Mouse (Mus musculus) hindbrain, embryonic 16.5 days (tissue): ENCODE results near the gene Ccr4. TPM values are rescaled to one million over a fixed set of nuclear protein-coding genes. Genes with fewer than 3 reads are reported as not detected.
A peak's percentile ranks its signal among the peaks of the same experiment; 100 is the strongest.

ENCODE experiments used
- ATAC-seq: fragments of 200-750 bp; cut with Nextera tagmentation; 2 replicates; pipeline ENCODE4 v1.8.0; 2017; ENCODE audit warnings: moderate TSS enrichment, moderate library complexity
- H3K27ac ChIP-seq: fragments of 300-500 bp; sonication (generic); 2 replicates; pipeline ENCODE4 v1.5.1; 2014; ENCODE audit warnings: low read depth, mild to moderate bottlenecking, control low read depth, low read length, moderate library complexity
- H3K27me3 ChIP-seq: fragments of 300-500 bp; sonication (generic); replicated peaks from 2 replicates; pipeline ENCODE4 v1.6.1; 2014; ENCODE audit warnings: low read length; ENCODE audit not compliant: control insufficient read depth, insufficient read depth
- H3K36me3 ChIP-seq: fragments of 300-500 bp; sonication (generic); 2 replicates; pipeline ENCODE4 v1.6.1; 2014; ENCODE audit warnings: mild to moderate bottlenecking, low read length, moderate library complexity, mixed read lengths; ENCODE audit not compliant: control insufficient read depth, insufficient read depth
- H3K4me1 ChIP-seq: fragments of 300-500 bp; sonication (generic); 2 replicates; pipeline ENCODE4 v1.6.1; 2014; ENCODE audit warnings: low read depth, low read length; ENCODE audit not compliant: control insufficient read depth, insufficient read depth
- H3K4me2 ChIP-seq: fragments of 300-500 bp; sonication (generic); 2 replicates; pipeline ENCODE4 v1.6.1; 2014; ENCODE audit warnings: mild to moderate bottlenecking, low read length, control low read depth, moderate library complexity
- H3K4me3 ChIP-seq: fragments of 300-500 bp; sonication (generic); 2 replicates; pipeline ENCODE4 v1.5.1; 2014; ENCODE audit warnings: mild to moderate bottlenecking, low read length, control low read depth, moderate library complexity
- H3K9ac ChIP-seq: fragments of 300-500 bp; sonication (generic); 2 replicates; pipeline ENCODE4 v1.6.1; 2014; ENCODE audit warnings: low read depth, mild to moderate bottlenecking, control low read depth, low read length, moderate library complexity
- H3K9me3 ChIP-seq: fragments of 300-500 bp; sonication (generic); 2 replicates; pipeline ENCODE4 v1.6.1; 2014; ENCODE audit warnings: mild to moderate bottlenecking, low read length, moderate library complexity; ENCODE audit not compliant: control insufficient read depth
- WGBS: fragments of 180-500 bp; shearing (Covaris S2); extraction: QIAGEN DNeasy Blood & Tissue Kit; methylation state at CpG from one replicate; pipeline ENCODE4 v1.1.7; 2014; 5-methylcytosine and 5-hydroxymethylcytosine counted together
- polyA plus RNA-seq: library from polyadenylated mRNA; unstranded; fragments of >200 nt; fragmentation: Nextera tagmentation; extraction: Ambion mirVana; gene quantifications from 2 replicates; pipeline ENCODE4 v1.2.1, GENCODE M21; 2015

The Ccr4 gene
- polyA plus RNA-seq, 1 experiment from 2014 or later = not detected

- Histone ChIP-seq H3K9me3 (no peaks in the 10 kb centered on the region), H3K9ac (no peak overlapping the region), H3K27ac (no peak overlapping the region), H3K4me1 (peaks cover 4% of the 10 kb centered on the region; the same call in 1 of the 2 replicates), H3K4me3 (no peak overlapping the region), H3K36me3 (no peaks in the 10 kb centered on the region), H3K27me3 (no peaks in the 10 kb centered on the region), H3K4me2 (0 out of 2 replicates have a peak overlapping the region, but pooled peaks have one; percentile 6)
- WGBS = 55% methylated on average over 17 of the region's 17 CpGs
- 0 out of 2 replicates have a peak, but pooled peaks have one; percentile 38 for ATAC-seq
Measured at GRCm38 (mm10) chr9:114543882-114544753, 39.4 kb upstream of the Ccr4 start.

DNA sequence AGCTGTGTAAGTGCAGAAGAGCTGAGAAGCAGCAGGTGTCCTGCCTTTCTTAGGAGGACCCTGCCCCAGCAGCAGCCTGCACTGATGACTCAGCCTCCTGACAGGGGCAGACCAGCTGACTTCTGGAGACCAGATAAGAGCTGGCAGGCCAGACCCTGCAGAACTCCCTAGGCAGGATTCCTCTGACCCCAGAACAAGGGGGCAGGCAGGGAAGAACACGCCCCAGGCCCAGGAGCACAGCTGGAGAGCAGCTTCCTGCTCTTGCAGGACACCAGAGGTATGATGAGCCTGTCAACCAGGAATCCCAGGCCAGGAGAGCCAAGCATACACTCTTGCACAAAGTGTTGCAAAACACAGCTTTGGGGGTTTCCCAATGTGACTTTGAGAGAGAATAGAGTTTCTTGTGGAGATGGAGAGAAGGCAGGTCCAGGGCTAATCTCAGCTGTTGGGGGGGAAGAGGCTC is 36.6 kb upstream of the Ccr4 start:
- Histone ChIP-seq H3K27me3 (no peaks in the 10 kb centered on the region), H3K4me2 (no peak overlapping the region), H3K4me3 (no peak overlapping the region), H3K27ac (no peak overlapping the region), H3K4me1 (peaks cover 4% of the 10 kb centered on the region; the same call in 1 of the 2 replicates), H3K9ac (no peak overlapping the region), H3K36me3 (no peaks in the 10 kb centered on the region), H3K9me3 (no peaks in the 10 kb centered on the region)
- WGBS = 64% methylated on average over 1 of the region's 1 CpGs
- no peak for ATAC-seq

GRCm38 (mm10) chr9:114538996-114539563 is 34.4 kb upstream of the Ccr4 start:
- no peak overlapping the region for H3K27ac ChIP-seq
- H3K4me3 ChIP-seq = no peak overlapping the region
- no peak for ATAC-seq
- no peaks in the 10 kb centered on the region; the same call in 1 of the 2 replicates for H3K4me1 ChIP-seq
- no peaks in the 10 kb centered on the region for H3K27me3 ChIP-seq
- H3K9ac ChIP-seq = no peak overlapping the region
- WGBS = 59% methylated on average over 7 of the region's 7 CpGs
- no peak overlapping the region for H3K4me2 ChIP-seq
- H3K9me3 ChIP-seq = no peaks in the 10 kb centered on the region
- H3K36me3 ChIP-seq = no peaks in the 10 kb centered on the region

DNA sequence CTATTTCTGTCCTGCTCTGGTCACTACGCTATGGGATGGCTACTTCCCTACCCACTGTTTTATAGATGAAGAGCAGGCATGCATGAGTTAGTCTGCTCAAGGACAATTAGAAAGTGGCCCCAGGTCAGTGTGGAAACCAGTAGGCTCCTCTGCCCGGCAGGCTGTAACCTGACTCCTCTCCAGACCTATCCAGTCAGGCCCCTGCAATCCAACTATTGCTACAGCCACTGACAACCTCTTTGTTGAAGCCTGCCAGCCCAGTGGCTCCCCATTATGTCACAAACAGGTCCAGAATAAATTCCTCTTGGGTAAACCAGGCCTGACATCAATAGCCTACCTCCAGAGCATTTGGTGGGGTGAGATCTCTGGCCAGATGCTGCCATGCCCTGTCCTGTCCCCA is 31.9 kb upstream of the Ccr4 start:
- Histone ChIP-seq H3K36me3 (no peaks in the 10 kb centered on the region), H3K4me2 (no peak overlapping the region), H3K4me3 (no peak overlapping the region), H3K4me1 (no peaks in the 10 kb centered on the region), H3K9ac (no peak overlapping the region), H3K9me3 (no peaks in the 10 kb centered on the region), H3K27me3 (no peaks in the 10 kb centered on the region), H3K27ac (no peak overlapping the region)
- no peak for ATAC-seq
- WGBS = 32% methylated on average over 2 of the region's 2 CpGs

GRCm38 (mm10) chr9:114534747-114535517 is 30.2 kb upstream of the Ccr4 start:
- Histone ChIP-seq H3K4me1 (no peaks in the 10 kb centered on the region), H3K27ac (no peak overlapping the region), H3K4me3 (no peak overlapping the region), H3K4me2 (no peak overlapping the region), H3K9ac (no peak overlapping the region), H3K9me3 (no peaks in the 10 kb centered on the region), H3K36me3 (no peaks in the 10 kb centered on the region), H3K27me3 (no peaks in the 10 kb centered on the region)
- no peak for ATAC-seq
- WGBS = 82% methylated on average over 9 of the region's 9 CpGs

GRCm38 (mm10) chr9:114533848-114534247 is 29.1 kb upstream of the Ccr4 start:
- Histone ChIP-seq H3K4me3 (no peak overlapping the region), H3K4me2 (no peak overlapping the region), H3K27me3 (no peaks in the 10 kb centered on the region), H3K27ac (no peak overlapping the region), H3K9me3 (no peaks in the 10 kb centered on the region), H3K4me1 (no peaks in the 10 kb centered on the region), H3K9ac (no peak overlapping the region), H3K36me3 (no peaks in the 10 kb centered on the region)
- ATAC-seq = no peak
- WGBS = 82% methylated on average over 4 of the region's 4 CpGs

DNA sequence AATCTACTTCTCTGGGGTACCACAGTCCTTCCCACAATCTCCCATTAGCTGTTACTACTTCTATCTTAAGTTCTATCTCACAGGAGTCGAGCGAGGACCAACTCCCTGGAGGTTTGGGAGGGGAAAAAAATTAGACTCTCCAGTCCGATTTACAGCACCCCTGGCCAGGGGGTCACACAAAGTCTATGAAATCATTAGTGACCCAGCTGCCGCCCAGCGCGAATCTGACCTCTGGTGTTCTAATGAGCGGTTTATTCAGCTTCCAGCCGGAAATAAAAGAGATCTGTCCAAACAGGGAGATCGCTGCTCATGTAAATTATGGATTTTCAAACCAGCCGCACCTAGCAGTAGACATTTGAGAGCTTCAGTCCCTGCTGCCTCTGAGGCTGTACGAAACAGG is 26.6 kb upstream of the Ccr4 start:
- Histone ChIP-seq H3K27me3 (no peaks in the 10 kb centered on the region), H3K9ac (no peak overlapping the region), H3K36me3 (no peaks in the 10 kb centered on the region), H3K4me2 (no peak overlapping the region), H3K4me3 (no peak overlapping the region), H3K9me3 (no peaks in the 10 kb centered on the region), H3K27ac (no peak overlapping the region), H3K4me1 (peaks cover 10% of the 10 kb centered on the region)
- 27% methylated on average over 11 of the region's 11 CpGs for WGBS
- ATAC-seq = no peak

- no peak overlapping the region for H3K4me2 ChIP-seq
Measured at GRCm38 (mm10) chr9:114528680-114529048, 23.9 kb upstream of the Ccr4 start.

More at GRCm38 (mm10) chr9:114528680-114529048, 23.9 kb upstream of the Ccr4 start:
- no peaks in the 10 kb centered on the region for H3K9me3 ChIP-seq
- H3K36me3 ChIP-seq = no peaks in the 10 kb centered on the region
- H3K9ac ChIP-seq = no peak overlapping the region
- no peak overlapping the region for H3K27ac ChIP-seq
- H3K4me1 ChIP-seq = peaks cover 17% of the 10 kb centered on the region
- no peaks in the 10 kb centered on the region for H3K27me3 ChIP-seq
- WGBS = 35% methylated on average over 9 of the region's 9 CpGs
- ATAC-seq = no peak
- H3K4me3 ChIP-seq = no peak overlapping the region
